Mouse (Mus musculus) neural tube, embryonic 13.5 days (tissue): ENCODE results near the gene Phactr2. TPM values are rescaled to one million over a fixed set of nuclear protein-coding genes. Genes with fewer than 3 reads are reported as not detected.

ENCODE experiments used
- ATAC-seq: fragments of 200-750 bp; cut with Nextera tagmentation; 2 replicates; pipeline ENCODE4 v1.8.0; 2017; ENCODE audit warnings: low read depth, mild to moderate bottlenecking, moderate TSS enrichment, moderate library complexity
- H3K27ac ChIP-seq: fragments of 300-500 bp; sonication (generic); replicated peaks from 2 replicates; pipeline ENCODE4 v1.5.1; 2015; ENCODE audit warnings: moderate library complexity, mild to moderate bottlenecking, inconsistent platforms
- H3K27me3 ChIP-seq: fragments of 300-500 bp; sonication (generic); 2 replicates; pipeline ENCODE4 v1.6.1; 2015; ENCODE audit warnings: mild to moderate bottlenecking, inconsistent platforms
- H3K36me3 ChIP-seq: fragments of 300-500 bp; sonication (generic); 2 replicates; pipeline ENCODE4 v1.6.1; 2015; ENCODE audit warnings: mild to moderate bottlenecking, inconsistent platforms
- H3K4me1 ChIP-seq: fragments of 300-500 bp; sonication (generic); replicated peaks from 2 replicates; pipeline ENCODE4 v1.6.1; 2015; ENCODE audit warnings: inconsistent platforms
- H3K4me2 ChIP-seq: fragments of 300-500 bp; sonication (generic); 2 replicates; pipeline ENCODE4 v1.6.1; 2015; ENCODE audit warnings: inconsistent platforms, mild to moderate bottlenecking, moderate library complexity
- H3K4me3 ChIP-seq: fragments of 300-500 bp; sonication (generic); 2 replicates; pipeline ENCODE4 v1.5.1; 2015; ENCODE audit warnings: mild to moderate bottlenecking, inconsistent platforms
- H3K9ac ChIP-seq: fragments of 300-500 bp; sonication (generic); 2 replicates; pipeline ENCODE4 v1.6.1; 2015; ENCODE audit warnings: moderate library complexity, mild to moderate bottlenecking, inconsistent platforms
- H3K9me3 ChIP-seq: fragments of 300-500 bp; sonication (generic); 2 replicates; pipeline ENCODE4 v1.6.1; 2016; ENCODE audit warnings: inconsistent platforms
- whole genome bisulfite sequencing: fragments of 180-500 bp; shearing (Covaris S2); methylation state at CpG from one replicate; pipeline ENCODE4 v1.1.7; 2015; 5-methylcytosine and 5-hydroxymethylcytosine counted together
- polyA plus RNA-seq: library from polyadenylated mRNA; unstranded; fragments of >200 nt; fragmentation: Nextera tagmentation; extraction: Ambion mirVana; gene quantifications from 2 replicates; pipeline ENCODE4 v1.2.1, GENCODE M21; 2015

Gene Phactr2
- polyA plus RNA-seq, 1 experiment from 2014 or later = 11.3 TPM

DNA sequence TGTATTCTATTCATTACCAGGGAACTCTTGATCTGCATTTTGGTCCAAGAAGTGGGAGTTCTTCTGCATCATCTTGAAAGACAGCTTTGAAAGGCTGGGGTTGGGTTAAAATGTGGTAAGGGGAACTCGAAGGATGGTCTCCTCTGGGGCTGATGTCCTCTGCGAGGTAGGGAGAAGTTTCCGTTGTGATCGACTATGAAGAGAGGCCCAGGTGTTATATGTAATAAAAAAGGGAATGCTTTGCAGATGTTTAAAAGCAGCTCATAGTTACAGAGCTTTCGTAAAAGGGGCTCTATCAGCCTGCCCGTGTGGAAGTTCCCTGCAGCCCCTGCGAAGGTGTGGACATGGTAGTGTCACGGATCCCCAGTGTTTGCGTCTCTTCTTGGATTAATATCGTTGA, 50.2 kb downstream of the Phactr2 start:
- H3K27ac ChIP-seq = no peak overlapping the region
- ATAC-seq = no peak
- H3K4me2 ChIP-seq = no peak overlapping the region
- no peak overlapping the region for H3K9ac ChIP-seq
- no peaks in the 10 kb centered on the region for H3K27me3 ChIP-seq
- H3K4me3 ChIP-seq = no peak overlapping the region
- no peaks in the 10 kb centered on the region for H3K36me3 ChIP-seq
- WGBS = 87% methylated on average over 10 of the region's 10 CpGs
- H3K4me1 ChIP-seq = peaks cover 4% of the 10 kb centered on the region
- H3K9me3 ChIP-seq = no peaks in the 10 kb centered on the region

DNA sequence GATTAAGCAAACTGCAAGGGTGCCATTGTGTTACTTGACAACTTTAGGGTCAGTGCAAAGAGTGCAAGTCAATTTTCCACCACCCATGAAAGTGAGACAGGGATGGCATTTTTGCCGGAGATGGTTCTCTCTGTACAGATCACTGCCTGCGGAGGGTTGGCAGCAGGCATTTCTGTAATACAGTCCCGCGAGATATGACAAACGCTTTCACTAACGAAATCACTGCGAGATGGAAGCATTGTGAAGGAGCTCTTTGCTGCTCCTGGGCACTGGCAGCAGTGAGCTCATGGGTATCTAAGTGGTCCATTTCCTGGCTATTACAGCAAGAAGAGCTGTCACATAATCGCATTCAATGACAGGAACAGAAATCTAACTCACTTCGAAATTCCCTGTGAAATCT, 52.1 kb downstream of the Phactr2 start:
- Histone ChIP-seq H3K27ac (no peak overlapping the region), H3K4me3 (no peak overlapping the region), H3K9me3 (no peaks in the 10 kb centered on the region), H3K4me2 (no peak overlapping the region), H3K9ac (no peak overlapping the region), H3K4me1 (no peaks in the 10 kb centered on the region), H3K27me3 (no peaks in the 10 kb centered on the region), H3K36me3 (no peaks in the 10 kb centered on the region)
- 76% methylated on average over 9 of the region's 9 CpGs for WGBS
- no peak for ATAC-seq

DNA sequence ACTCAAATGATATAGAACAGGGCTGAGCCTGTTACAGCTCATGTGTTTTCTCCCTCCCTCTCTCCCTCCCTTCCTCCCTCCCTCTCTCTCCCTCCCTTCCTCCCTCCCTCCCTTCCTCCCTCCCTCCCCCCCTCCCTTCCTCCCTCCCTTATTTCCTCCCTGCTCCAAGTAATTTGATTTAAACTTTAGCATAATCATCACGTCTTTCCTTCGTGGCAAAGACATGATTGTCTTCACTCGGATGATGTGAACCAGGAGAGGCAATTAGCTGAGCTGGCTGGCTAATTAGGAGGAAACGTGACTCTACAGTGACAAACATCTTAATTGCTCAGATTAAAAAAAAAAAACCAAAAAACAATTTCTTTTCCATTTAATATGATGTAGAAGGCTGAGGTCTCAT, 55.0 kb downstream of the Phactr2 start:
- no peak overlapping the region for H3K4me3 ChIP-seq
- H3K4me2 ChIP-seq = no peak overlapping the region
- WGBS = 55% methylated on average over 4 of the region's 4 CpGs
- H3K9ac ChIP-seq = no peak overlapping the region
- H3K36me3 ChIP-seq = no peaks in the 10 kb centered on the region
- peaks cover 17% of the 10 kb centered on the region for H3K4me1 ChIP-seq
- H3K27me3 ChIP-seq = no peaks in the 10 kb centered on the region
- H3K9me3 ChIP-seq = no peaks in the 10 kb centered on the region
- ATAC-seq = peak; percentile 42; the same call in 1 of the 2 replicates
- no peak overlapping the region for H3K27ac ChIP-seq

DNA sequence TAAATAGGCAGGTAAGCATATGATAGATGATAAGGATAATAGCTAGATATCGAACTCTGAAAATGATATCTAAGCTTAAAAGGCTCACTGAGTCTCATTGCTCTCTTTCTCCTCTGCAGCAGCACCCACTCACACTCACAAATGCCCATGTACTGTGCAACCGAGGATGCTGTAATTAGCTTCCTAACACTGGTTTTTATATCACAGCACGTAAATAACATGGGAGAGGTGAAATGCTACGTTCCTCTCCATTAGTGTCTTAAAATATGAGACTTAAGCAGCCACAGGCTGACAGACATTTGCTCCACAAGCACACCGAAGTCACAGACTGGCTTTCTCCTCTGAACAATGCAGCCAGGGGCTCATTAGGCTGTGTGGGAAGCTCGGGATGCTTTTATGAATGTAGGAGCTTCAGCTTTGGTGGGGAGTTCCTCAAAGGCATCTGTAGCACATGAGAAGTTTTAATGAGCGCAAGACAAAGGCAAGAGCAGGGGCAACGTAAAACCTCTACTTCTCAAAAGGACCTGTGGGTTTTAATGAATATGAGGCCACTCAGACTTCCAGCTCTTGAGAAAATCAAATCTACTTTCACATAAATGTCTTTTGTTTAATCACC, 58.6 kb downstream of the Phactr2 start:
- no peak overlapping the region for H3K4me2 ChIP-seq
- no peaks in the 10 kb centered on the region for H3K36me3 ChIP-seq
- no peak overlapping the region for H3K4me3 ChIP-seq
- H3K4me1 ChIP-seq = peaks cover 17% of the 10 kb centered on the region
- peak overlapping the region; percentile 43 for H3K27ac ChIP-seq
- no peaks in the 10 kb centered on the region for H3K27me3 ChIP-seq
- 42% methylated on average over 8 of the region's 8 CpGs for WGBS
- H3K9me3 ChIP-seq = no peaks in the 10 kb centered on the region
- no peak overlapping the region for H3K9ac ChIP-seq
- ATAC-seq = 0 out of 2 replicates have a peak, but pooled peaks have one; percentile 15

DNA sequence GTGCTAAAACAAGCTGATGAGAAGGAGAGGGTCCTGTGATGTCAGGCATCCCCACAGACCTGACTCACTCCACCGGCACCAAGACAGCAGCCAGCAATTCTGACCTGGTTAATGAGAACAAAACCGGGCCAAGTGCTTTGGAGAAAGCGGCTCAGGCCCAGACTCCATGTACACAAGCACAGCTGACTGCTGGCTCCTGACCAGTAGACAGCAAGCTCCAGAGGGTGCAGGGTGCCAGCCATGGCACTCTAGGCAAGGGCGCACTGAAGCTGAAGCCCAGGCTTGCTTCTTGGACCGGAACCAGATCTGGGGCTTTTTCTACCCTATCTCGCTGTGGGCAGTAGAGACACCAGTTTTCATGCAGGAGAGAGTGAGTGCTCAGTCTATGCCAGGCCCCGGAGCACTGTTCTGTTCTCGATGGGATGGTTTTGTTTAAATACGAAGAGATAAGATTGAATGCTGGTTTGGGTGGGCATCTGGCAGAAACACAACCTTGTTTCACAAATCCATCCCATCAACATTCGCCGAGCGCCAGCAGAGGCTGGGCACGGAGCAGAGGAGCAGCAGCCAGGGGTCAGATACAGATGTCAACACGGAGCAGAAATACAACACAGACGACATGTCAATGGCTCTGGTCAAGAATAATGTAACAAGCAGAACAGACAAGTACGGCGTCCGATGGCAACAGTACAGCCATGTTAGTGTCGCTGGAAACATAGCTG, 61.8 kb downstream of the Phactr2 start:
- Histone ChIP-seq H3K9me3 (no peaks in the 10 kb centered on the region), H3K9ac (no peak overlapping the region)
- ATAC-seq = no peak

DNA sequence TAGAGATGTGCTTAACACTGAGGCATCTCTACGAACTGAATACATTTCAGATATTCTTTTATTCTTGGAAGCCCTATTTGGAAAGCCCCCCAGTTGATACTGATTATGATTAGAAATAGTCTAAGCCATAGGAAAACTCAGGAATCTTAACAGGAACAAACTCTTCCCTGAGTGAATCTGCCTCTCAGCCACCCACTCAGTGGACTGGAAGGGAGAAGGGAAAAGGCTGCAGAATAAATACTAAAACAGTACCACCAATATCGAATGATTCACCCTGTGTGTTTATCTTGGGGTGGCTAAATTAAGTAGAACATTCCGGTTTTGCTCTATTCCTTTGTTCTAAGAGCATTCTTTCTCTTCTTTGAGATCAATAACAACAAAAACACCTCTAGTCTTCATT, 63.2 kb downstream of the Phactr2 start:
- Histone ChIP-seq H3K36me3 (no peaks in the 10 kb centered on the region), H3K4me2 (no peak overlapping the region), H3K27me3 (no peaks in the 10 kb centered on the region), H3K4me3 (no peak overlapping the region), H3K27ac (no peak overlapping the region), H3K9me3 (no peaks in the 10 kb centered on the region), H3K9ac (no peak overlapping the region), H3K4me1 (peaks cover 12% of the 10 kb centered on the region)
- 91% methylated on average over 3 of the region's 3 CpGs for WGBS
- ATAC-seq = no peak

More for the DNA sequence above, 61.8 kb downstream of the Phactr2 start:
- Histone ChIP-seq H3K4me2 (no peak overlapping the region), H3K27me3 (no peaks in the 10 kb centered on the region), H3K4me3 (no peak overlapping the region), H3K4me1 (peaks cover 17% of the 10 kb centered on the region), H3K36me3 (no peaks in the 10 kb centered on the region), H3K27ac (no peak overlapping the region)
- WGBS = 89% methylated on average over 19 of the region's 19 CpGs

DNA sequence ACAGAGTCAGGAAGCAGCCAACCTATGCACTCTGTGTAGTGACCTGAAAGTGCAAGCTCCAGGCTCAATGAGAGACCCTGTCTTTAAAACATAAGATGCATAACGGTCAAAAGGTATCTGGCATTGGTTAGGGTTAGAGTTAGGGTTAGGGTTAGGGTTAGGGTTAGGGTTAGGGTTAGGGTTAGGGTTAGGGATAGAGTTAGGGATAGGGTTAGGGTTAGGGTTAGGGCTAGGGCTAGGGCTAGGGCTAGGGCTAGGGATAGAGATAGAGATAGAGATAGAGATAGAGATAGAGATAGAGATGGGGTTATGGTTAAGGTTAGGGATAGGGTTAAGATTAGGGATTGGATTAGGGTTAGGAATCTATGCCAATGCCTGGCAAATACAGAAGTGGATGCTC, 72.2 kb downstream of the Phactr2 start:
- WGBS = 76% methylated on average over 1 of the region's 1 CpGs
- ATAC-seq = no peak

DNA sequence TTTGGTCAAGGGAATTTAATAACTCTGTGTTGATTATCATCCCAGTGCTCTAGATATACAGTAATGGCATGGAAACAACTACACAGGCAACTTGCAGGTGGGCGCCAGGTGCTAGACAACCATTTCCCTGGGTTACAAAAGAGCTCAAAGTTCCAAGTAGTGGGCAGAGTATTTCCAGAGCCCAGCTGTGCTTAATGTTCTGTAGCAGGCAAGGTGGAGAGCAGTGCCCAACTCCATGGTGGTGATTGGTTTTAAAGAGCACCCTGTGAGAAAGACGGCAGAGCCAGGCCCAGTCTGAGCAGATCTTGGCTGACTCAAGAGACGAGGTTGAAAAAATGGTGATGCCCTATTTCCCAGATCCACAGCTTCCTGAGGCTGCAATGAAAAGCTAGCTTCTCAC, 78.5 kb downstream of the Phactr2 start:
- 72% methylated on average over 3 of the region's 3 CpGs for WGBS
- no peak overlapping the region for H3K4me2 ChIP-seq
- no peak overlapping the region for H3K27ac ChIP-seq
- ATAC-seq = no peak
- H3K9me3 ChIP-seq = no peaks in the 10 kb centered on the region
- H3K36me3 ChIP-seq = no peaks in the 10 kb centered on the region
- H3K4me1 ChIP-seq = no peaks in the 10 kb centered on the region
- no peaks in the 10 kb centered on the region for H3K27me3 ChIP-seq
- H3K4me3 ChIP-seq = no peak overlapping the region
- H3K9ac ChIP-seq = no peak overlapping the region

More for the DNA sequence above, 72.2 kb downstream of the Phactr2 start:
- H3K27ac ChIP-seq = no peak overlapping the region
- no peaks in the 10 kb centered on the region for H3K27me3 ChIP-seq
- no peaks in the 10 kb centered on the region for H3K9me3 ChIP-seq
- H3K4me2 ChIP-seq = no peak overlapping the region
- no peak overlapping the region for H3K4me3 ChIP-seq
- no peak overlapping the region for H3K9ac ChIP-seq
- no peaks in the 10 kb centered on the region for H3K4me1 ChIP-seq
- no peaks in the 10 kb centered on the region for H3K36me3 ChIP-seq

DNA sequence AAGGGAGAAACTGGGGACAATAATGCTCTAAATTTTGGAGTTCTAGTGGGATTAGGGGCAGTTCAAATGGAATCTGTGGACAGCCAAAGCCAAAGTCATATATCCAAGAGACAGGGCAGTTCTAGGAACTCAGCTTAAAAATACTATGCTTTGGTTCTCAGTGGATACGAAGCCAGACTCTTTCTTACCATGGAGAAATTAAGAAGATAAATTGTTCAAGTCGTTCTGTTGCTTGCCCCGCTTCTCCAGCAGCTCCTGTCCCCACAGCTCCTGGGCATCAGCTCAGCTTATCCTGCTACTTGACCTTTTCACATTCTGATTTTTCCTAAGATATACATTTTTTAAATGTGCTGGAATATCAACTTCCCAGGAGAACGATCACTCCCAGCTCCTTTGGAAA, 80.2 kb downstream of the Phactr2 start:
- no peak overlapping the region for H3K4me3 ChIP-seq
- H3K4me2 ChIP-seq = no peak overlapping the region
- H3K27ac ChIP-seq = no peak overlapping the region
- no peak overlapping the region for H3K9ac ChIP-seq
- peaks cover 9% of the 10 kb centered on the region for H3K4me1 ChIP-seq
- H3K36me3 ChIP-seq = no peaks in the 10 kb centered on the region
- no peak for ATAC-seq
- H3K9me3 ChIP-seq = no peaks in the 10 kb centered on the region
- H3K27me3 ChIP-seq = no peaks in the 10 kb centered on the region
- WGBS = 88% methylated on average over 4 of the region's 4 CpGs

DNA sequence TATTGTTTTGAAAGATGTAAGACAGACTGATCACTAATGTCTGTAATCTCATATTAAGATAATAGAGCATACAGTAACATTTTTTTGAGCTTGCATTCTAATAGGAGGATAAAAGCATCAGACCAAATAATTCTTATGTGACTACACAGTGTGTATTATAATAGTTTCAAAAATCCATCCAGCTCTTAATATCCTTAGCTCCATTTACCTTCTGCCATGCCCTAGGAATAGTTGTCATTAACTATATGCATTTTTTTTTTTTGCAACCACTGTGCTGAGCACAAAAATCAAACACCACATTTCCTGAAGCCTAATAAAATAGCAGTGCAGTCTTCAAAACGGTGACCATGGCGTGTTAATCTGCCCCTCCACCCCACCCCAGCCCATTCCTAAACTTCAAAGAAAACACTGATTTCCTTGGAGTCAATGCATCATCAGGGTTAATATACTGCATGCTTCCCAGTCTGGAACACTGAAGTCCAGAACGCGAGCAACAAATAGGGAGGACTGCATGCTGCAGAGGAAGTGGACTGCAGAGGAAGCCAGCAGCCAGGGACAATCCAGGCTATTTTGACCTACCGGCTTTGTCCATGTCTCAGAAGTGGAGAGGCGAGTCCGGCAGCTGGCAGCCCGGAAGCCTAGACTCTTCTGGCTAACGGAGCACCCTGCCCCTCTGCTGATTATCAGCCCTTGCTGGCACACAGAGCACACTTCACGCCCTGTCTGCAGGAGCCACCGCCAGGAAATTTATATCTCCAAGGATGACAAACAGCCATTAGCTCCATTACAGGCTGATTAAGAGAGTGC, 85.9 kb downstream of the Phactr2 start:
- Histone ChIP-seq H3K4me2 (peak overlapping the region; percentile 62), H3K4me1 (peaks cover 18% of the 10 kb centered on the region), H3K27ac (peak overlapping the region; percentile 78), H3K9ac (peak overlapping the region; percentile 68), H3K36me3 (no peaks in the 10 kb centered on the region), H3K9me3 (no peaks in the 10 kb centered on the region), H3K27me3 (no peaks in the 10 kb centered on the region), H3K4me3 (peak overlapping the region; percentile 38)
- peak; percentile 82 for ATAC-seq
- 2% methylated on average over 11 of the region's 11 CpGs for WGBS

DNA sequence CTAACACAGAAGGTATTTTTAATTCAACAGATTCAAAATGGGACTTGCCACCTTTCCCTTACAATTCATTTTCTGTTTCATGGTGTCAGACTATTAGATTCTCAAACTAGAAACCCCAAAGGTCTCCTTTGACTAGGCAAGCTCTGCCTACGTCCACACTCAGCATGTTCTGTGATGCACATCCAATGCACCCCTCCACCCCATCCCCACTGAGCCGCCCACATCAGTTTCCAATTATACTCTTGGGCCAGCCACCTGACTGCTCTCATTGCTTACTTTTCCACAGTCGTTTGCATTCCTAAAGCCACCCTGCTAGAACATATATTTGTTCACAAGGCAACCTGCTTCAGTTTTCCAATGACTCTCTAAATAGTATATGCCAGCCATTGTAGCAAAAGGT, 89.3 kb downstream of the Phactr2 start:
- no peaks in the 10 kb centered on the region for H3K27me3 ChIP-seq
- H3K4me3 ChIP-seq = no peak overlapping the region
- H3K4me2 ChIP-seq = no peak overlapping the region
- H3K9me3 ChIP-seq = no peaks in the 10 kb centered on the region
- no peaks in the 10 kb centered on the region for H3K36me3 ChIP-seq
- H3K27ac ChIP-seq = no peak overlapping the region
- H3K9ac ChIP-seq = no peak overlapping the region
- ATAC-seq = no peak
- WGBS = 67% methylated on average over 3 of the region's 3 CpGs
- peaks cover 18% of the 10 kb centered on the region for H3K4me1 ChIP-seq

DNA sequence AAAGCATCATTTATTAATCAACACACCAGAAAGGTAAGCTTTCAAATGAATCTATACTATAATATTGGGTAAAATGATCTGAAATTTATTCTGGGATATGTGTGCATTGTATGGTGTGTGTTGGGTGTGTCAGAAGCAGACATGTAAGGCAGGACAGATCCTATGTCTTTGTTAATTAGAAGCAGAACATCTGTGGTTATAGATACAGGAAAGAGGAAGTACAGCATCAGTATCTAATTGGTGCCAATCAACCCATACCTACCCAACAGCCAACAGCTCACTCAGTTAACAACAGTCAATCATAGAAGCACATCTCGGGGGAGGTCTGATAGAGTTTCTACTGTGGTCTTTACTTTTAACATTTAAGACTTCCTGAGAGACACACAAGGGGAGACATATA, 96.3 kb downstream of the Phactr2 start:
- Histone ChIP-seq H3K4me2 (no peak overlapping the region), H3K4me1 (peaks cover 9% of the 10 kb centered on the region; the same call in 1 of the 2 replicates), H3K27ac (no peak overlapping the region), H3K9ac (no peak overlapping the region), H3K9me3 (no peaks in the 10 kb centered on the region), H3K4me3 (no peak overlapping the region), H3K27me3 (no peaks in the 10 kb centered on the region), H3K36me3 (no peaks in the 10 kb centered on the region)
- no peak for ATAC-seq
- WGBS = 90% methylated on average over 1 of the region's 1 CpGs
